Mouse (Mus musculus) megakaryocyte, embryonic 14.5 days (primary cell): ENCODE results near the gene Prlr.

Experiments used
- FLI1 ChIP-seq: IDR thresholded peaks from 2 replicates; pipeline ENCODE4 v1.6.1; 2012; ENCODE audit warnings: low read length, inconsistent platforms, mixed read lengths
- GATA1 ChIP-seq: IDR thresholded peaks from 3 replicates; pipeline ENCODE4 v1.6.1; 2012; ENCODE audit warnings: mixed read lengths, low read length, inconsistent platforms, borderline replicate concordance

- TF ChIP-seq FLI1 (no peak), GATA1 (no peak)
Observed at GRCm38 (mm10) chr15:10240228-10240795, 63.3 kb downstream of the Prlr start.
